Mouse (Mus musculus): Measurements from ENCODE around the gene Card10. TPM values are rescaled to one million over a fixed set of nuclear protein-coding genes. Genes with fewer than 3 reads are reported as not detected.
A peak's percentile ranks its signal among the peaks of the same experiment; 100 is the strongest.

Gene Card10
- total RNA-seq, 2 experiments from 2014 or later = 5.9 to 9.8 TPM

GRCm38 (mm10) chr15:78772856-78773255 is 30.0 kb downstream of the Card10 start:
- DNase-seq = no peak

DNA sequence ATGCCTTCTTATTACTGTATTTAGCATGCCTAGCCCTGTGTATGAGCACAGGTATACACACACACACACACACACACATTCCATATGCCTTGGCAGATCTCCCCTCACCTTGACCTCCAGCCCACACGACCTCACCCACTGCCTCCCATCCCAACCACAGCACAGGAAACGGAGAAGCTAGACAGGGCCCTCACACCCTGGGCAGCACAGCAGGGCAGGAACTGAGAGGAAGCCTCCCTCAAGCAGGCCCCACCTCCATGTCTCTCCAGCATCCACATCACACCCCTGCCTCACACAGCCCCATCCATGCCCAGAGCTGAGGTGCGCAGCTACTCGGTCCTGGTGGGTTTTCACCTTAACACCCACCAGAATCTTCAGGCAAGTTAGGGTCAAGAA is 30.5 kb downstream of the Card10 start:
- peak; percentile 35 to 48 for DNase-seq

DNA sequence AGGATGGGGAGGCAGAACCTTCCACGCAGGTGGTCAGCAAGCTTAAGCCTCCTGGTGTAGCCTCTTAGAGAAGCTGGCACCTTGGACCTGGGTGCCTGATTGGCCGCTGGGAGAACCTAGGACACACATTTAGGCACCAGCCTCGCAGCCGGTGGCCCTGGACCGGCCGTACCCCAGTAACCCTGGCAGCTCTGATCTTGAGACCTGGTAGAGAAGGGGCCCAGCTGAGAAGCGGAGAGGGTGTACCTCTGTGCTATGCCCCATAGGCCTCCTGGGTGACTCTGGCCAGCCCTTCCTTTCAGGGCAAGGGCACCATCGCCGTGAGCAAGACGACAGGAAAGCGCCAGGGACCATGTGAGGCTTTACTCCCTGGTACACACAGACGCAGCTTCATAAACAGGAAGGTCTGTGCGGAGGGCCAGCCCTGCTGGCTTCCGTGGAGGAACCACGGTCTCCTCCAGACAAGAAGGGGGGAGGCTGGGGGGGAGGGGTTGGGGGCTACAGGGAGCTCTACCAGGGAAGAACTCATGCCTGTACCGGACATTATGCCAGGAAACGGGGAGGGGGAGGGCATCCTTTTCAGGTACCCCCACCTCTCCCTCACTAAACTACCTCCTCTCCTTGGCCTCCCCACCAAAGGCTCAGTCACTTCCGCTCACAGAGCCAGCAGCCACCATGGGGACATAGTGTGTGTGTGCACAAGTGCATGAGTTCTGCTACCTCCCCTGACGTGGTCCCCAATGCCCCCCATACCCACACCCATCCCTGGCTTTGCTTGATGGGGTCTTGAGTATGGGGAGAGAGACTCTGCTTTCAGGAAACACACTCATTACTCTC is 31.1 kb downstream of the Card10 start:
- DNase-seq = peak; percentile 47 to 51

GRCm38 (mm10) chr15:78770983-78771355 is 31.9 kb downstream of the Card10 start:
- DNase-seq = no peak

- DNase-seq = no peak
These were observed 32.4 kb downstream of the Card10 start for GRCm38 (mm10) chr15:78770234-78770982.

GRCm38 (mm10) chr15:78769064-78769463 is 33.8 kb downstream of the Card10 start:
- no peak for DNase-seq

GRCm38 (mm10) chr15:78763704-78764103 is 39.1 kb downstream of the Card10 start:
- no peak for DNase-seq

DNA sequence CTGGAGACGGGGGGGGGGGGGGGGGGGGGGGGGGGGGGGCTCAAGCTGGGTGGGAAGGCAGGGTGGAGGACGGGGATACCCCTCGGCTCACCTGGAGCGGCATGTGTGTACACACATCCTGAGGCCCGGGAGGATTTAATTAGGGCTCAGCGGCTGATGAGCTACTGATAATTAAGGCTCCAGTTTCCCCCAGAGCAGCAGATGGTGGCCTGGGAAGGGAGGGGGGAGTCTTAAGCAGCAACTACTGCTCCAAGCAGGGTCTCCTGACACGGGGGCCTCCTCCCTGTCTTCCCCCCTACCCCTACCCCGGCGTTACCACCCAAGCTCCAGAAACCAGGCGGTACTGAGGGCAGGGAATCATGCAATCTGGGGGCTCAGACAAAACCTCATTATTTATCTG is 39.6 kb downstream of the Card10 start:
- DNase-seq = no peak

GRCm38 (mm10) chr15:78761112-78761511 is 41.7 kb downstream of the Card10 start:
- no peak for DNase-seq

- DNase-seq = no peak
These were observed 44.7 kb downstream of the Card10 start for GRCm38 (mm10) chr15:78758132-78758531.

GRCm38 (mm10) chr15:78755966-78756725 is 46.7 kb downstream of the Card10 start:
- DNase-seq = no peak

- peak; percentile 32 to 39 for DNase-seq
These were observed 47.6 kb downstream of the Card10 start for GRCm38 (mm10) chr15:78755226-78755625.

DNA sequence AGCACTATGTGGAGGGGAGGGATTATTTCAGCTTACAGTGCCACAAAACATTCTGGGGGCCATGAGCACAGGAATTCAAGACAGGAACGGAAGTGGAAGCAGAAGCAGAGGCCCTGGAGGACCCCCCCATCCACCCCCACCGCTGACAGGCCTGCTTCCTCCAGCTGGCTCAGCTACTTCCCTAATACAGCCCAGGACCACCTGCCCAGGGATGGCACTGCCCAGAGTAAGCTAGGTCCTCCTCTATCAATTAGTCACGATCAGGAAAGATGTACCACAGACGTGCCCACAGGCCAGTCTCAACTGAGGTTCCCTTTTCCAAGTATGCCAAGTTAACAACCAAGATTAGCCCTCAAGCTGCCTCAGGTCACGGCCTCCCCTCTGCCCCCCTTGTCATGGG is 48.7 kb downstream of the Card10 start:
- no peak for DNase-seq

- no peak for DNase-seq
These were observed 49.9 kb downstream of the Card10 start for GRCm38 (mm10) chr15:78752991-78753390.

DNA sequence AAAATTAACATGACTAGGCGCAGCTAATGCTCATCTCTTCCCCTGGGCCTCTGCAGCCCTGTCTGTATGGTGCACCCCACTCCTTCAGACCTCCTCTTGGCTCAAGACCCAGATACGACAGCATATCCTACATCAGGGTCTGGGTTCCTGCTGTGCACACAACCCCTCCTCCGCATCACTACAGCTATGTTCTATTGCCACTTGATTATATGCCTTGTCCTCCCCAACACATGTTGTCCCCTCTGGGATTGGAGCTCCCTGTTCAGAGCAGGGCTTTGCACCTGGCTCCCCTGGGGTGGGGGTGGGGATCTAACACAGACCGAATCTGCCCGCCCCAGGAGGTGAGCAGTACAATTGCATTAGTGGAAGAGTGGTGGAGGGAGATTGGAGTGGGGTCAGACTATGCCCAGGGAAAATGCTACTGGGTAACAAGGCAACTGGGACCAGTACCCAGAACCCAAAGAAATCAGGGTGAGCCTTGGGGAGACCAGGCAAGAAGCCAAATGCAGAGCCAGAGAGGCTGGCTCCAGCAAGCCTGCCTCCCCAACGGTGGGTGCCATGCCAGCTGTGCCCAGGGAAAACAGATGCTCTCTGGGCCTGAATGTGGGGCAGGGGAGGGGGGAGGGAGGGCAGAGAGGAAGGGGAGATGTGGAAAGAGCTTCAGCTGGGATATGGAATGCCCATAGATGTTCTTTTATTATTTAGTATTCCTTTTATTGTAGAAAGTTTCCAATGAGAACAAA is 52.1 kb downstream of the Card10 start:
- DNase-seq = no peak

- peak; percentile 52 to 63 for DNase-seq
These were observed 53.0 kb downstream of the Card10 start for GRCm38 (mm10) chr15:78749855-78750254.

DNA sequence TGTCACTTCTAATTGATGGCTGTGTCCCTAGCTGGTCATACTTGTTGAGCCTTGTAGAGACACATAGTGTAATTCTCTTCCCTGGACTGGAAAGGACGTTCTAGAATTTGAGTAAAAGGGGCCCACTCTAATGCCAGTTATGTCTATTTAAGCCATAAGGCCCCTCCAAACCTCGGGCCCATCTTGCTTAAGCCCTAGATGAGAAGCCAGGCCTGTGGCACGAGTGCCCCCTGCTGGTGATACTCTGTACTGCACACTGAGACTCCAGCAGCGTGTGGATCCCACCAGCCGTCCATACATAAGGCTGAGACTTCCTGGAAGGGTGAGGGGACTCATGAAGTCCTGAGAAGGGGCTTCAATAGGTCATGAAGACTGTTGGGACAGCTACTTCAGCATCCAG is 58.6 kb downstream of the Card10 start:
- peak; percentile 79 to 81 for DNase-seq

GRCm38 (mm10) chr15:78742831-78743230 is 60.0 kb downstream of the Card10 start:
- DNase-seq = no peak

DNA sequence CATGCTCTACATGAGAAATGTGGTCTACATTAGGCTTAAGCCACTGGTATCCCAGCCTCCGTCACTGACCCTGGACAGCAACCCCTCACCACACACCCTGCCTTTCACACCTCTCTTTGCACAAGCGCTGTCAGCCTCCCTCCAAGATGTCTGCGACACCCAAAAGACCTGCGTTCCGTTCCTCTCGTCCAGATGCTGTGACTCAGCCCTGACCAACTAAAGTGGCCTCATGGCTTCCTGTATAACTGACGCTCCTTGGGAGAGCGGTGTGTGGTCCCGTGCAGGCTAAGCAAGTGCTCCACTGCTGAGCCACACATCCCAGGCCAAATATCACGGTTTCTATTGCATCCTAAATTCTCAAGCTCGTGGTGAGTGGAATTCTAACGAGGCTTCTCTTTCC is 62.2 kb downstream of the Card10 start:
- DNase-seq = no peak

GRCm38 (mm10) chr15:78737146-78737545 is 65.7 kb downstream of the Card10 start:
- no peak for DNase-seq

GRCm38 (mm10) chr15:78736681-78737100 is 66.2 kb downstream of the Card10 start:
- DNase-seq = peak; percentile 52 to 56

GRCm38 (mm10) chr15:78736181-78736579 is 66.7 kb downstream of the Card10 start:
- DNase-seq = no peak

Measured in adrenal gland, postnatal 36 days (tissue).